Mouse (Mus musculus): ENCODE data around the gene Kxd1. TPM values are rescaled to one million over a fixed set of nuclear protein-coding genes. Genes with fewer than 3 reads are reported as not detected.

Gene Kxd1
- total and polyA plus RNA-seq, 3 experiments, result 75.9 to 87.3 (median 82.8) TPM

- peak; percentile 17 for DNase-seq
These were observed 20.0 kb upstream of the Kxd1 start for GRCm38 (mm10) chr8:70547762-70548161.

- peak; percentile 42 for DNase-seq
These were observed 18.7 kb upstream of the Kxd1 start for GRCm38 (mm10) chr8:70546412-70546811.

- peak; percentile 92 for DNase-seq
These were observed 16.5 kb upstream of the Kxd1 start for GRCm38 (mm10) chr8:70544200-70544687.

- DNase-seq, result no peak
These were observed 13.3 kb upstream of the Kxd1 start for GRCm38 (mm10) chr8:70541081-70541480.

GRCm38 (mm10) chr8:70540507-70541071 is 12.8 kb upstream of the Kxd1 start:
- DNase-seq, result no peak

GRCm38 (mm10) chr8:70540013-70540506 is 12.3 kb upstream of the Kxd1 start:
- DNase-seq, result peak; percentile 46

GRCm38 (mm10) chr8:70539077-70539813 is 11.5 kb upstream of the Kxd1 start, which contains the start of gene Ell:
Gene Ell, plus strand, starts transcription at chr8:70539457.
- DNase-seq, result peak; percentile 100

GRCm38 (mm10) chr8:70538633-70539076 is 10.9 kb upstream of the Kxd1 start:
- peak; percentile 99 for DNase-seq

GRCm38 (mm10) chr8:70538024-70538579 is 10.3 kb upstream of the Kxd1 start:
- DNase-seq, result peak; percentile 80

GRCm38 (mm10) chr8:70535701-70536100 is 7.9 kb upstream of the Kxd1 start:
- no peak for DNase-seq

- DNase-seq, result no peak
These were observed 7.5 kb upstream of the Kxd1 start for GRCm38 (mm10) chr8:70535221-70535620.

- DNase-seq, result no peak
These were observed 6.5 kb upstream of the Kxd1 start for GRCm38 (mm10) chr8:70534281-70534680.

- no peak for DNase-seq
These were observed 2.6 kb upstream of the Kxd1 start for GRCm38 (mm10) chr8:70530314-70530713.

- peak; percentile 87 for DNase-seq
These were observed 2.0 kb upstream of the Kxd1 start for GRCm38 (mm10) chr8:70529741-70530161.

GRCm38 (mm10) chr8:70529299-70529698 is 1.5 kb upstream of the Kxd1 start:
- no peak for DNase-seq

GRCm38 (mm10) chr8:70528182-70528797 is 534 bp upstream of the Kxd1 start:
- DNase-seq, result no peak

GRCm38 (mm10) chr8:70527111-70527511 is 645 bp downstream of the Kxd1 start:
- DNase-seq, result no peak

GRCm38 (mm10) chr8:70522592-70523403 is 5.0 kb downstream of the Kxd1 start:
- DNase-seq, result peak; percentile 97

GRCm38 (mm10) chr8:70519606-70520005 is 8.2 kb downstream of the Kxd1 start:
- DNase-seq, result no peak

- DNase-seq, result no peak
These were observed 8.7 kb downstream of the Kxd1 start for GRCm38 (mm10) chr8:70519043-70519442.

- DNase-seq, result peak; percentile 1
These were observed 9.7 kb downstream of the Kxd1 start for GRCm38 (mm10) chr8:70517940-70518643.
